Mouse (Mus musculus) kidney, adult 18-20 months (tissue): ENCODE results near the gene Vmn1r67.

Experiments
- DNase-seq: peaks from one replicate; pipeline ENCODE4 v3.0.0; 2021

The Vmn1r67 gene

DNA sequence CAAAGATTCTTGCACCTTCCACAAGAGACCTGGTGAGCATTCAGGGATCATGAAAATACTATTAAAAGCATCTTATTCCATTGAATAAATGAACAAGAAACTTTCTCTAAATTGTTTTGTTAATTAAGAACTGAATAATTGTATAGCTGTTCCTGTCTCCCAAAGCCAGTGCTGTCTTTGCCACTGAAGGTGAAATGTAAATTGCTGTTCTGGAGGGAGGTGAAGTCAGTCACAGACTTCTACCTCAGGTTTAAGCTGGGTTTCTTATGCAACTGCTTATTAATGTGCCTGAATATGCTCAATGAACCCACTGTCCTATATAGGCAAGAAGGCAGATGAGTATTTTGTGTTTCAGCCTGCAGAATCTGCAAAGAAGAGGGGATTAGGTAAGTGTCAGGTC lies at the start of gene Vmn1r67:
Gene Vmn1r67 (plus strand): TSS at position 301 of the 400 bp plus-strand sequence.
- DNase-seq = no peak

DNA sequence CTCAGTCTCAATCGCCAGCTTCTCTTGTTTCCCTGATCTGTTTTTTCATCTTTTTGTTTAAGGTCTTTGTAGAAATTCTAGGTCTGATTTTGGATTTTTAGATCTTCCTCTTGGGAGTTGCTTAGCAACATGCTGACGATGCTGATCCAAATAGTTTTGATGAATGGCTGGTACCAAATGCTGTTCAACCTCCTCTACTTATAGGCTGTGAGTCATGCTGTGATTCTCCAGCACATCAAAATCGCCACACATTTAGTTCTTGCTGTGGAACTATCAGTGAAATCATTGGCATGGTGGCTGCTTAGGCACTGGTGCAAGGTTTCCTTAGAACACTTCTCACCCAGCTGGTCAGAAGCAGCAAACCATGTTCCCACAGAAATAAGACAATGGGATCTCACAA lies 15.0 kb downstream of the Vmn1r67 start:
- DNase-seq = no peak

- DNase-seq = no peak
Observed at GRCm38 (mm10) chr7:10479813-10480212, 36.7 kb downstream of the Vmn1r67 start.

DNA sequence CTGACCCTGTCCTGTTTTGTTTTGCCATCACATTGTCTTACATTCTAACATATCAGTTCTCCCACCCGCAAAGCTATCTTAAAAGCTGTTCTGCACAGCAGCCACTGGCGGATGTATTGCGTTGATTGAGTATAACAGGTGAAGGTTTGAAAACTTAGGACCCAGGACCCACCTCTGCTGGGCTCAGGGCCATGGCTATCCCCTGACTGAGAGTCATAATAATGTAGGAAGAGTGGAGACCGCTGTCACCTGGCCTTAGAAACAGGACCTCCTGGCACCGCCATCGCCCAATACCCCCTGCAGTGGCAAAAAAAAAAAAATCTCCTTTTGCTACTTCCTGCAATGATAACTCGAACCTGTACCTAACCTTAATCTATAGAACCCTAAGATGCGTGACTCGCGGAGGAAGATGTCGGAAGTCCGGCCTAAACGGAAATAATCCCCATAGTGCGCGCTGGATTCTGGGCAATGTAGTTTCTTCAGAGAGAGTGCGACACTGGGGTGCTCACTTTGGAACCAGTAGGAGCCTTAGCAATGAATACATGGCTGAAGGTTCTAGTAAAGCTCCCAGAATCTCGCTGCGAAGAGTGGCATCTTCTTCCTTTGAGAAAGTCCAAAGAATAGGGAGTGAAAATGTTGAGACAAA lies 37.6 kb downstream of the Vmn1r67 start:
- no peak for DNase-seq

- peak; percentile 54 for DNase-seq
Observed at GRCm38 (mm10) chr7:10494786-10495521, 51.8 kb downstream of the Vmn1r67 start, which contains the start of gene Zik1. Zik1 (minus strand) TSS chr7:10495394.

DNA sequence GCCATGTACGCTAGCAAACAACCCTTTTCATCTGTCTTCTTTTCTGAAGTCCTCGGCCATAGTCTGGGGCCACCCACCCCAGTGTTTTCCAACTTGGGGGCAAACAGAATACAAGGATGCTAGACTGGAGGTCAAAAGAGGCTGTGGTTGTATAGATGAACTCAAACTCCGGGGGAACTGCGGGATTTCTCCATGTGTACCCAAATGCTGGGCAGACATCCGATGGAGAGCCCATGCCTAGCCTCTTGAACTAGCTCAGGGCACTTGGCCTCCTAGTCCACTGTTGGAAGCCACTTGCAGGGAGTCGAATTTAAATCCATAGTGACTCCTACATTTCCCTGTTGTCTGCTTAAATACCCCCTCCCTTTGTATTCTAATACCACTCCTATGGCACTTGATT lies 52.4 kb downstream of the Vmn1r67 start:
- DNase-seq = no peak
